Mouse (Mus musculus) neural tube, embryonic 10.5 days (tissue): ENCODE measurements around the gene Dip2b.

Experiments
- DNase-seq: peaks from one replicate; pipeline ENCODE4 v3.0.0-alpha.2; 2017; ENCODE audit warnings: low spot score; ENCODE audit errors: extremely low spot score

Gene Dip2b

GRCm38 (mm10) chr15:100216173-100216572 is 177.7 kb downstream of the Dip2b start:
- no peak for DNase-seq

- no peak for DNase-seq
These were observed 179.6 kb downstream of the Dip2b start for GRCm38 (mm10) chr15:100218018-100218417.

- no peak for DNase-seq
These were observed 180.9 kb downstream of the Dip2b start for GRCm38 (mm10) chr15:100219396-100219795.

GRCm38 (mm10) chr15:100220916-100221315 is 182.5 kb downstream of the Dip2b start:
- no peak for DNase-seq

- no peak for DNase-seq
These were observed 186.9 kb downstream of the Dip2b start for GRCm38 (mm10) chr15:100225381-100225780.

GRCm38 (mm10) chr15:100225891-100226290 is 187.4 kb downstream of the Dip2b start:
- no peak for DNase-seq

- peak; percentile 17 for DNase-seq
These were observed 188.7 kb downstream of the Dip2b start for GRCm38 (mm10) chr15:100227031-100227662.

- DNase-seq: peak; percentile 91
These were observed 189.4 kb downstream of the Dip2b start, which contains the start of gene Atf1 for GRCm38 (mm10) chr15:100227663-100228534. TSS of gene Atf1 (plus strand) at chr15:100227819.

- DNase-seq: no peak
These were observed 190.3 kb downstream of the Dip2b start for GRCm38 (mm10) chr15:100228535-100229336.

- no peak for DNase-seq
These were observed 192.2 kb downstream of the Dip2b start for GRCm38 (mm10) chr15:100230655-100231054.

- DNase-seq: no peak
These were observed 193.4 kb downstream of the Dip2b start for GRCm38 (mm10) chr15:100231616-100232525.

- no peak for DNase-seq
These were observed 196.9 kb downstream of the Dip2b start for GRCm38 (mm10) chr15:100235208-100235965.

GRCm38 (mm10) chr15:100236952-100237351 is 198.5 kb downstream of the Dip2b start:
- no peak for DNase-seq

GRCm38 (mm10) chr15:100241780-100242179 is 203.3 kb downstream of the Dip2b start:
- DNase-seq: no peak

- no peak for DNase-seq
These were observed 207.5 kb downstream of the Dip2b start for GRCm38 (mm10) chr15:100245951-100246350.

GRCm38 (mm10) chr15:100247296-100247695 is 208.8 kb downstream of the Dip2b start:
- no peak for DNase-seq

- no peak for DNase-seq
These were observed 210.4 kb downstream of the Dip2b start for GRCm38 (mm10) chr15:100248665-100249433.

- DNase-seq: no peak
These were observed 212.8 kb downstream of the Dip2b start for GRCm38 (mm10) chr15:100251153-100251780.

GRCm38 (mm10) chr15:100256386-100256785 is 217.9 kb downstream of the Dip2b start:
- DNase-seq: no peak
